Mouse (Mus musculus): ENCODE measurements around the gene Glyatl3. TPM values are rescaled to one million over a fixed set of nuclear protein-coding genes. Genes with fewer than 3 reads are reported as not detected.
A peak's percentile ranks its signal among the peaks of the same experiment; 100 is the strongest.

Glyatl3 gene
- polyA plus RNA-seq, 1 experiment from 2014 or later: not detected

DNA sequence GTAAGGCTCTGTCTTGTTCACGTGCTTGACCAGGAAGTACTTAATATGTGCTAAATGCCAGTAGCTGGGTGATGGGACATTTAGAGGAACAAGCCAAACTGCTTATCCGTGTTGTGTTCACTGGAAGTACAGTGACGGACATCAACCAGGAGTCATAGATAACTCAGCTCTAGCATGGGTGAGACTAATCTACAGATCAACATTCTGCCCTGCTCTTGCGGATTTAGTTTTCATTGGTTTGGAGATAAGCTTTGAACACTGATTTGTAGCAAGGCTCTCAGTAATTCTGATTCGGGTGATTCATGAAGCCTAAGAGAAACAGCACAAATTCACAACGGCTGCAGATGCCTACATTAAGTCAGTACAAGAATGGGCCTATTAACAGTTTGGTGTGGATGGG lies 32.0 kb downstream of the Glyatl3 start:
- H3K9ac ChIP-seq (replicated peaks): no peak overlapping the region

DNA sequence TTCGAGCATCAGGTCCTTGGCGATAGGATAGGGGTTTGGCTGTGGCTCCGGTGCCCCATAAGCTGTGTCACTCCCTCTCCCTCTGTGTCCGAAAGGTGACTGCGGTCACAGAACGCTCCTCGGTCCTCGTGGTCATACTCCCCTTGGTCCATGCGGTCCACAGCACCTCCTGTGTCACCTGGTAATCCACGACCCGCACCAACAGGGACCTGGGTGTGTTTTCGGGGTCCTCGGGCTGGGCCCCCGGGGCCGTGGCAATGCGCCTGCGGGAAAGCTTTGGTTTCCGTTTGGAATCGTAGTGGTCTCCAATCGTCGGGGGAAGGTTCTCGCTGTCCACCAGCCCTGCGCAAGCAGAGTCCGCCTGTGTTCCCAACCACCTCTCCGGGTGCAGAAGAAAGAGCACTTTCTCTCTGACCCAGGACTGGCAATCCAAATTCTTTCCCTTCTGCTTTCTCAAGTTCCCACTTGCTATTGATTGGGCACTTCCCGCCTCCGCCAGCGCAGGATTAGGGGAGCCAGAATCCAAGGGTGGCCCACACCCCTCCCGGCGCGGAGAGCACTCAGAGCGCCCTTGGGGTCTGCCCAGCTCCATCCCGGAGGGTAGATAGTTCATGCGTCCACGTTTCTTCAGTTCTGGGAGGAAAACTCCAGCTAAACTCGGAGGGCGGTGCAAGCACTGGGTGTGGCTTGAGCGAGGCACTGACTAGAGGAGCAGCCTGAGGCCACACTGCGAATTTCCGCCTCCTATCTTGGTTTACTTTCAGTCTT lies 34.0 kb downstream of the Glyatl3 start, which contains the start of gene 9130008F23Rik:
TSS of gene 9130008F23Rik (minus strand) at position 636 of the 768 bp plus-strand sequence.
- Histone ChIP-seq H3K9me3 (no peaks in the 10 kb centered on the region), H3K4me2 (replicated peaks) (peak within 1 kb of the TSS; percentile 84), H3K4me3 (peak within 1 kb of the TSS; percentile 44), H3K36me3 (no peaks in the 10 kb centered on the region), H3K27me3 (no peaks in the 10 kb centered on the region), H3K27ac (replicated peaks) (no peak within 1 kb of the TSS), H3K9ac (replicated peaks) (peak within 1 kb of the TSS; percentile 50), H3K4me1 (peaks cover 6% of the 10 kb centered on the region)
- under 1% methylated on average over 40 of the region's 40 CpGs for WGBS
- peak; percentile 82 for ATAC-seq (replicated peaks)

More for the DNA sequence above, 32.0 kb downstream of the Glyatl3 start:
- no peak for ATAC-seq (replicated peaks)
- no peaks in the 10 kb centered on the region for H3K36me3 ChIP-seq
- no peaks in the 10 kb centered on the region for H3K27me3 ChIP-seq
- H3K27ac ChIP-seq (replicated peaks): no peak overlapping the region
- no peak overlapping the region for H3K4me2 ChIP-seq (replicated peaks)
- H3K9me3 ChIP-seq: no peaks in the 10 kb centered on the region
- WGBS: 89% methylated on average over 6 of the region's 6 CpGs
- H3K4me1 ChIP-seq: peaks cover 6% of the 10 kb centered on the region
- H3K4me3 ChIP-seq: no peak overlapping the region

DNA sequence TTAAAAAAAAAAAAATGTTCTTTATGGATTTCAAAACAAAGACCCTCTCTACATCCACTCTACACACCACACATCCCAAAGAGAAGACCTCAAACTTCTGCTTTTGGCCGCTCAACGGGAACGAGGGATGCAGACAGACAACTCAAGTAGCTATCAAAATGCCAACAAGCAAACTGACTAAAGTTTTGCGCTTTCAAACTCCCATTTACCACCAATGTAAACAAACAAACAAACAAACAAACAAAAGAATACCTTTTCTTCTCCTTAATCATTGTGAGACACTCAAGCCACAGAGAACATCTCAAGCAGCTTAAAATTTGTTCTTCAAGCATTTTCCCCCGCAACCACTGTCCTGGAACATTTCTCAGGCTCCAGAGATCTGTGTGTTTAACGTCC lies 34.6 kb downstream of the Glyatl3 start:
- WGBS: 13% methylated on average over 6 of the region's 6 CpGs
- peak overlapping the region; percentile 44 for H3K4me3 ChIP-seq
- no peak overlapping the region for H3K27ac ChIP-seq (replicated peaks)
- H3K27me3 ChIP-seq: no peaks in the 10 kb centered on the region
- H3K4me2 ChIP-seq (replicated peaks): peak overlapping the region; percentile 84
- no peak for ATAC-seq (replicated peaks)
- peak overlapping the region; percentile 50 for H3K9ac ChIP-seq (replicated peaks)
- H3K36me3 ChIP-seq: no peaks in the 10 kb centered on the region
- H3K4me1 ChIP-seq: peaks cover 6% of the 10 kb centered on the region
- no peaks in the 10 kb centered on the region for H3K9me3 ChIP-seq

DNA sequence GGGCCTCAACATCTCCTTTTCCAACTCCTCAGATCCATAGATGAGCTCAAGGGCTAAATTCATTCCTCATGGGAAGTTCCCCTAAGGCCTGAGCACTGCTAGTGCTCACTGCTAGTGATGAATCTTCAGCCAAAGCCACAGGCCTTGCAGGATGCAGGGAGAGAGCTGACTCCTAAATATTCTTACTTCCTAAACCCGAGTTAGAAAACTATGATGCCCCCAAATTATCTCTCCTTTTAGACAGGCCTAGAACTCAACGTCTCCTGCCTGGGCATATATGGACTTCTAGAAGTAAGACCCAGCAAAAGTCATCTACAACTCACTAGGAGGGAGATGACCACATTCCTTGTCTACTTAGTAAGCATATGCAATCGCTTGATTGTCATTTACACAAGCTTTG lies 36.4 kb downstream of the Glyatl3 start:
- Histone ChIP-seq H3K9ac (replicated peaks) (no peak overlapping the region), H3K27ac (replicated peaks) (no peak overlapping the region), H3K36me3 (no peaks in the 10 kb centered on the region), H3K4me3 (no peak overlapping the region), H3K9me3 (no peaks in the 10 kb centered on the region), H3K4me1 (peaks cover 6% of the 10 kb centered on the region), H3K27me3 (no peaks in the 10 kb centered on the region), H3K4me2 (replicated peaks) (no peak overlapping the region)
- ATAC-seq (replicated peaks): no peak
- WGBS: 62% methylated on average over 3 of the region's 3 CpGs

DNA sequence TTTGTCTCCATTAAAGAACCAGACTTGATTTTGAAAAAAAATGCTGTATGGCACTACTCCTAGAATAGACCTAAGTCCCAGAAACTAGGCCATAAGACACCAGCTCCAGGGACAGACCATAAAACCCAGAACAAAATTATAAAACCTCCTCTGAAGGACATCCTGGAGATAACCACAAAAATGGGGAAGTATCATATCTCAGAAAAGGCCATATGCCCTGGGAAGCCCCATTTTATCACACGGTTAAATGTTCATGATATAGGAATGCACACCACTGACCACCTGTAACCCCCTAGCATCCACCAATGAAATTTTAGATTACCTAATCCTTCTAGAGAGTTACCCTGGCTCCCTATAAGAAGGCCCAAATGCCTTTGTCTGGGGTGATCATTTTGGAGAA lies 38.6 kb downstream of the Glyatl3 start:
- Histone ChIP-seq H3K27ac (replicated peaks) (no peak overlapping the region), H3K27me3 (no peaks in the 10 kb centered on the region), H3K36me3 (no peaks in the 10 kb centered on the region), H3K4me1 (peaks cover 6% of the 10 kb centered on the region), H3K9me3 (no peaks in the 10 kb centered on the region), H3K4me2 (replicated peaks) (no peak overlapping the region), H3K9ac (replicated peaks) (no peak overlapping the region), H3K4me3 (no peak overlapping the region)
- 97% methylated on average over 1 of the region's 1 CpGs for WGBS
- no peak for ATAC-seq (replicated peaks)

DNA sequence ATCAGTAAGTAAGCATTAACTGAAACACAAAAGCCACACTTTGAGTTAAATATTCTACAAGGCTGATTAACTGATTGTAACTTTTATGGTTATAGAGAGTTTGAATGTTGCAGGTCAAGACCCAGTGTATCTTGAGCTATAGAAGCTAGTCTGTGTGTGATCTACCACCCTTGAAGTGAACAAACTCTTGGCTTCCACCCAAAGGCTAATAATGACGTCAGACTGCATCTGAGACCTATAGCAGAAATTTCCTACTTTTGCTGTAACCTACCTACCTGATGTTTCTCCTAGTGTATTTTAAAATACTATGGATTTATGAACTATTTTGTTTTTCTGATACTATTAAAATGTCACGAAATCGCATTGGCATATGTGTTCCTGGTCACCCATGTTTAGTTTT lies 39.4 kb downstream of the Glyatl3 start:
- Histone ChIP-seq H3K27ac (replicated peaks) (no peak overlapping the region), H3K4me2 (replicated peaks) (no peak overlapping the region), H3K9me3 (no peaks in the 10 kb centered on the region), H3K9ac (replicated peaks) (no peak overlapping the region), H3K27me3 (no peaks in the 10 kb centered on the region), H3K4me3 (no peak overlapping the region), H3K4me1 (peaks cover 3% of the 10 kb centered on the region), H3K36me3 (no peaks in the 10 kb centered on the region)
- ATAC-seq (replicated peaks): no peak
- 84% methylated on average over 3 of the region's 3 CpGs for WGBS

DNA sequence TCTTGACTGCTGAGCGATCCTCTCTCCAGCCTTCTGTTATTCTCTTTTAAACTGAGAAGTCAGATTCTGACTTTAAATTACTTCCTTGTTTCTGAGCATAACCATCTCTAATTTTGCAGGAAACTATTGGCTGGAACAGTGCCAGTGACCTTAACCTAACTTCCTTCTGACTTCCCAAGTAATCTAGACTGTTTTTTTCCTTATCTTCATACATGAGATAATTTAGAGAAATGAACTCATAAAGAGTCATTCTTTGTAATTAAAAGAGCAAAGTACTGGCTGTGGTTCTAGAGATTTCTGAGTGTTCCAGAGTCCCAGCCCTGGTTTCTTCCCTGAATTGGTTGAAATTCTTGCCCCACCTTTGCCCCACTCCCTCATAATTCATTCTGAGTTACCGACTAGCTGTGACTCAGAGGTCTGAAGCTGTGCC lies 40.6 kb downstream of the Glyatl3 start:
- Histone ChIP-seq H3K4me2 (replicated peaks) (no peak overlapping the region), H3K4me1 (no peaks in the 10 kb centered on the region), H3K9ac (replicated peaks) (no peak overlapping the region), H3K27ac (replicated peaks) (no peak overlapping the region), H3K9me3 (no peaks in the 10 kb centered on the region), H3K4me3 (no peak overlapping the region), H3K36me3 (no peaks in the 10 kb centered on the region), H3K27me3 (no peaks in the 10 kb centered on the region)
- ATAC-seq (replicated peaks): no peak
- WGBS: 78% methylated on average over 2 of the region's 2 CpGs

DNA sequence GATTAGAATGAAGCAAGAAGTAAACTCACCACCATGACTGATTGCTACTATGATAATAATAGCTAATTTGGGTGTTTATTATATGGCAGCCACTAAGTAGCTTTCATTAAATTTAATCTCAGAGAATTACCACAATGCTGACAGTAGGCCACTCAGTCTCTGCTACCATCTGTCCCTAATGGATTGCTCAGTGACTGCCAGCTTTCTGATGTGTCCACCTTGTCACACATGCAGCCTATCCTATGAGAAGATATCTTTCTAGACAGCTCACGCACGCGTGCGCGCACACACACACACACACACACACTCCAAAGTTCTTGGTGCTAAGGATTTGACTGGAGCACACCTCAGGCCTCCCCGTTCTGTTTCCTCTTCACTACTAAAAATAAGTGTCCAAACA lies 41.5 kb downstream of the Glyatl3 start:
- no peak overlapping the region for H3K4me3 ChIP-seq
- H3K9ac ChIP-seq (replicated peaks): no peak overlapping the region
- H3K4me2 ChIP-seq (replicated peaks): no peak overlapping the region
- H3K9me3 ChIP-seq: no peaks in the 10 kb centered on the region
- ATAC-seq (replicated peaks): no peak
- WGBS: 93% methylated on average over 6 of the region's 6 CpGs
- no peaks in the 10 kb centered on the region for H3K36me3 ChIP-seq
- no peaks in the 10 kb centered on the region for H3K4me1 ChIP-seq
- H3K27ac ChIP-seq (replicated peaks): no peak overlapping the region
- H3K27me3 ChIP-seq: no peaks in the 10 kb centered on the region

DNA sequence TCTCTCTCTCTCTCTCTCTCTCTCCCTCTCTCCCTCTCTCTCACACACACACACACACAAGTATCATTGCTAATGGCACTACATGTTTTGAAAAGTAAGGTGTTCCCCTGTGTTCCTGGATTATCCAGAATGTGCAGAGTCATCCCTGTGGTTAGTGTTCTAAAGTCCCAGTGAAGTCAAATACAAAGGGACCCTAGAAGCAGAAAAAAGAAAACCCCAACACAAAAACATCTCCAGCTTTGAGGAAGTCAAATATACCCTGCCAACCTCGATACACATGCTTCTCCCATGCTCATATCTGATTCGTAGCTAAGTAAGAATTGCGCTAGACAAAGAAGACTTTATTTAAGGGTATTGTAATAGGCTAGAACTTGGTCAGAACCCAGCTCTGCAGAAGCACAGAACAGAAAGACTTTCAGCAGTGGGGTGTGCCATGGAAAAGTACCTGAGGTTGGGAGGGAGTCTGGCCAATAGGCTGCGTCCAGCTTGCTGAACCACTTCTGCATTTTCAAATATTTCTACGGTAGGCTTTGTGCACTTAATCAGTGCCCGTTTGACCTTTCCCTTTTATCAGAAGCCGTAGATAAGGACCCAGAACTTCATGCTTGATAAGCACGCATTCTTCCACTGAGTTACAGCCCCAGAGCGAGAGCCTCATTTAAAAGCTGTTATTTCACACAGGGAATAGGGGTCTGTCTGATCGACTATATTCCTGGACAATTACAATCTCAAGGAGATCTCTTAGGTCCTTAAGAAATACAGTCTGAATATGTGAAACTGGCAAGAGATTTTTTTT lies 45.0 kb downstream of the Glyatl3 start:
- Histone ChIP-seq H3K4me1 (no peaks in the 10 kb centered on the region), H3K4me3 (no peak overlapping the region), H3K9ac (replicated peaks) (no peak overlapping the region), H3K27ac (replicated peaks) (no peak overlapping the region), H3K4me2 (replicated peaks) (no peak overlapping the region), H3K27me3 (no peaks in the 10 kb centered on the region), H3K9me3 (no peaks in the 10 kb centered on the region), H3K36me3 (no peaks in the 10 kb centered on the region)
- ATAC-seq (replicated peaks): no peak
- 87% methylated on average over 10 of the region's 10 CpGs for WGBS

DNA sequence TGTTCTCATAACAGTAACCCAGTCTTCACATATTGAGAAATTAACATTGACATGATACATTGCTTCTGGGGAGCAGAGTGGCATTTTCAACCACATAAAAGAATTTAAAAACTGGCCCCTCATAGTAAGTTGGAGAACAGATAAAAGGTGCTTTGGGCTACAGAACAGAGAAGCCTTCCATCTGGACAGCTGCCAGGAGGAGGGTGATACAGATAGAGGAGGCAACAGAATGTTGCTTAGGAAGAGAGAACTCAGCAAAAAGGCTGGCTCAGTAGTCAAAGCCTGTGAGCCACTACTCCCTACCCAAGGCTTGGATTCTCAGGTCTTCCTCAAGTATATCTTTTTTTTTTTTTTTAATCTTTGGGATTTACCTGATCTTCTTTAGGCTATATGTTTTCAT lies 59.1 kb downstream of the Glyatl3 start:
- H3K9me3 ChIP-seq: no peaks in the 10 kb centered on the region
- no peak overlapping the region for H3K9ac ChIP-seq (replicated peaks)
- H3K4me2 ChIP-seq (replicated peaks): no peak overlapping the region
- no peaks in the 10 kb centered on the region for H3K4me1 ChIP-seq
- ATAC-seq (replicated peaks): no peak
- no peak overlapping the region for H3K27ac ChIP-seq (replicated peaks)
- H3K27me3 ChIP-seq: no peaks in the 10 kb centered on the region
- no peaks in the 10 kb centered on the region for H3K36me3 ChIP-seq
- H3K4me3 ChIP-seq: no peak overlapping the region
